11 mouse cellular contexts compared by ENCODE assay signal in the genomic region with DNA sequence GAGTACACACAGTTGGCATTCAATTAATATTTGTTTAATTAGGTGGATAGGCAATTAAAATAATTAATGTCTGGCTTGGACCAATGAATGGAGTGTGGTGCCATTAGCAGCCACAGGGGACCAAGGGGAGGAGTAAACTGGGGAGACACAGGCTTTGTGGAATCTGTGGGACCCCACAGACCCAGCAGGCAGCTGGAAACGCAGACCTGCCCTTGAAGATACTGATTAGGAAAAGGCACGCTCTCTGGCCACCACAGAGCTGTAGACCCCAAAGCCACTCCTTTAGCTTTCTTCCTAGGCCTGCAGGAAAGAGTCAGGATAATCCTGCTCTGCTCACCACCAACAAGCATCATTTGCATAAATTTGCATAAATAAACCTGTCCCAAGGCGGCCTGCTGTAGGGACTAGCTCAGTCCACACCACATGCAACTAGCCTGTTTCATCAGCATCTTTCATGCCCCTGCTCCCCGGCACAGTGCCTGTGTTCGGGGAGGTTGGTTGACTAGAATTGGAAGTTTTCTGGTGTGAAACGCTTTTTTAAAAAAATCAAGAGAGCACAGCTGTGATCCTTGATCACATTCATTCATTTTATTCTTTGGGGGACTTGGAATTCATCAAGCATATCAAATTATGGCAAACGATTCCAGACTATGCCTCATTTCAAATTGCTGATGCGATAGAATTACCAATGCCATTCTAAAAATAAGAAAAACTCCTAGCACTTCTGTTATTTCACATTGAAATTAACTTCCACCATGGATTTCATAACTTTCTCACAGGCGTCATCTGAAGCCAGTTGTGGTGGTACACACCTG. TPM values are rescaled to one million over a fixed set of nuclear protein-coding genes. Genes with fewer than 3 reads are reported as not detected.
A peak's percentile ranks its signal among the peaks of the same experiment; 100 is the strongest.
DNase-seq lines count a peak whose midpoint lies in the region; ATAC-seq lines count a peak whose summit lies in the region.
"Had no signal": no experiment of that assay in that cellular context is flagged by ENCODE, and none has a peak within 500 bp of the region (broad histone marks: within the 10 kb centered on the region; RNA-seq: fewer than 3 reads in every experiment).

No protein-coding gene starts in this region.

- no peak overlapping the region for H3K9ac ChIP-seq in forebrain, embryonic 16.5 days (replicated peaks; ENCODE audit: low read depth, low read length)
- no peak overlapping the region for H3K9ac ChIP-seq in midbrain, embryonic 13.5 days (replicated peaks)
- H3K9ac ChIP-seq: liver, postnatal 0 days had no signal

- peak; percentile 82 for ATAC-seq in forebrain, embryonic 16.5 days
- ATAC-seq in midbrain, embryonic 13.5 days = peak; percentile 91
- ATAC-seq: liver, postnatal 0 days had no signal

- H3K27me3 ChIP-seq in forebrain, embryonic 16.5 days (replicated peaks; ENCODE audit: control insufficient read depth, insufficient read depth, low read length) = no peaks in the 10 kb centered on the region
- no peaks in the 10 kb centered on the region for H3K27me3 ChIP-seq in midbrain, embryonic 13.5 days

- H3K4me2 ChIP-seq in forebrain, embryonic 16.5 days (ENCODE audit: low read length) = no peak overlapping the region
- H3K4me2 ChIP-seq in midbrain, embryonic 13.5 days (replicated peaks) = peak overlapping the region; percentile 19

- no peaks in the 10 kb centered on the region for H3K36me3 ChIP-seq in forebrain, embryonic 16.5 days (ENCODE audit: control insufficient read depth, insufficient read depth)
- H3K36me3 ChIP-seq in midbrain, embryonic 13.5 days = peaks cover 12% of the 10 kb centered on the region; the same call in 1 of the 2 replicates
- H3K36me3 ChIP-seq: heart, embryonic 10.5 days had no signal

- H3K4me1 ChIP-seq in forebrain, embryonic 16.5 days (replicated peaks; ENCODE audit: control insufficient read depth, insufficient read depth, low read length) = peaks cover 40% of the 10 kb centered on the region
- peaks cover 80% of the 10 kb centered on the region for H3K4me1 ChIP-seq in midbrain, embryonic 13.5 days (replicated peaks)
- H3K4me1 ChIP-seq: heart, embryonic 10.5 days had no signal

- 13% methylated on average over 9 of the region's 9 CpGs for WGBS in forebrain, embryonic 16.5 days
- 26% methylated on average over 9 of the region's 9 CpGs for WGBS in midbrain, embryonic 13.5 days

- no peak overlapping the region for H3K4me3 ChIP-seq in forebrain, embryonic 16.5 days (replicated peaks; ENCODE audit: low read length)
- H3K4me3 ChIP-seq in midbrain, embryonic 13.5 days (replicated peaks) = no peak overlapping the region
- H3K4me3 ChIP-seq: heart, embryonic 10.5 days had no signal

- peak; percentile 21 for DNase-seq in right cerebral cortex, adult 18-20 months
- DNase-seq in right cerebral cortex, postnatal 14 days = no peak
- no peak for DNase-seq in embryo, embryonic 10.5 days (ENCODE audit: low spot score)
- DNase-seq in urinary bladder, adult 2 months (ENCODE audit: low spot score) = no peak
- DNase-seq in kidney, adult 9 months = no peak
- DNase-seq: kidney, postnatal 4 days; liver, postnatal 0 days; thymus, postnatal 36 days had no signal

- peak overlapping the region; percentile 49 for H3K27ac ChIP-seq in forebrain, embryonic 16.5 days (ENCODE audit: low read length)
- peak overlapping the region; percentile 78 for H3K27ac ChIP-seq in midbrain, embryonic 13.5 days
- H3K27ac ChIP-seq: heart, embryonic 10.5 days had no signal

- no peaks in the 10 kb centered on the region for H3K9me3 ChIP-seq in forebrain, embryonic 16.5 days (ENCODE audit: control insufficient read depth, low read length)
- no peaks in the 10 kb centered on the region for H3K9me3 ChIP-seq in midbrain, embryonic 13.5 days
- H3K9me3 ChIP-seq: heart, embryonic 10.5 days had no signal

RNA-seq across cellular contexts. Expression of a gene that starts 8.1 kb away (rescaled TPM):
- polyA plus RNA-seq in forebrain, embryonic 16.5 days (2015; fragmentation: Nextera tagmentation; extraction: Ambion mirVana) = 68.6 and 70.0 TPM in 2 replicates
- 74.5 and 77.1 TPM in 2 replicates for polyA plus RNA-seq in midbrain, embryonic 13.5 days (2015; fragmentation: Nextera tagmentation; extraction: Ambion mirVana)
- polyA plus RNA-seq in urinary bladder, adult 2 months (2012; rRNA removed) = 0.60 and 0.63 TPM in 2 replicates
- polyA plus RNA-seq: liver, postnatal 0 days had no signal

Comparison
In these comparisons a context has a peak if more than half of its experiments do, and no peak if none do; other contexts are left out.
1. RNA of a gene that starts 8.1 kb away (polyA plus RNA-seq): 74.5 to 77.1 TPM in midbrain, embryonic 13.5 days and 68.6 to 70.0 TPM in forebrain, embryonic 16.5 days; 0.60 to 0.63 TPM in urinary bladder, adult 2 months; every median in the first group is over 10 times any median in the second.